Mouse (Mus musculus): Measurements from ENCODE around the gene Krtap6-2. TPM values are rescaled to one million over a fixed set of nuclear protein-coding genes. Genes with fewer than 3 reads are reported as not detected.

Gene Krtap6-2
- total RNA-seq (2023): not detected

GRCm38 (mm10) chr16:89420011-89420410 is at the start of gene Krtap6-2:
Gene Krtap6-2, minus strand, starts transcription at chr16:89420111.

GRCm38 (mm10) chr16:89403768-89404167 is 16.1 kb downstream of the Krtap6-2 start, which contains the start of gene Krtap21-1:
Gene Krtap21-1, minus strand, starts transcription at chr16:89403868.

Other genes starting within 250 kb of the Krtap6-2 start
- gene 1110057P08Rik, start 245.4 kb downstream of the Krtap6-2 start, total RNA-seq (2023): not detected
- gene Krtap20-2, start 214.2 kb downstream of the Krtap6-2 start, total RNA-seq (2023): not detected
- not detected for gene Krtap21-1, start 16.2 kb downstream of the Krtap6-2 start, total RNA-seq (2023)
- gene Krtap8-1, start 67.8 kb upstream of the Krtap6-2 start, total RNA-seq (2023): not detected
- not detected for gene Krtap7-1, start 88.2 kb upstream of the Krtap6-2 start, total RNA-seq (2023)
- not detected for gene Krtap11-1, start 151.1 kb upstream of the Krtap6-2 start, total RNA-seq (2023)